Mouse (Mus musculus): ENCODE measurements around the gene Ccdc151. TPM values are rescaled to one million over a fixed set of nuclear protein-coding genes. Genes with fewer than 3 reads are reported as not detected.

Gene Ccdc151
- polyA plus RNA-seq, 1 experiment from 2014 or later, result 6.7 TPM

- Histone ChIP-seq H3K9me3 (no peaks in the 10 kb centered on the region), H3K4me3 (peak overlapping the region; percentile 53), H3K27ac (peak overlapping the region; percentile 53), H3K36me3 (peaks cover 6% of the 10 kb centered on the region; the same call in 1 of the 2 replicates), H3K4me1 (replicated peaks) (peaks cover 35% of the 10 kb centered on the region), H3K27me3 (ENCODE audit: insufficient read depth, poor library complexity, severe bottlenecking) (peaks cover 59% of the 10 kb centered on the region)
- WGBS, result 2% methylated on average over 34 of the region's 34 CpGs
- peak; percentile 74 for DNase-seq (ENCODE audit: low spot score)
Observed at GRCm38 (mm10) chr9:21962416-21963059, 39.9 kb downstream of the Ccdc151 start.

GRCm38 (mm10) chr9:21962010-21962409 lies 40.4 kb downstream of the Ccdc151 start:
- no peak for DNase-seq (ENCODE audit: low spot score)
- H3K9me3 ChIP-seq, result no peaks in the 10 kb centered on the region
- H3K27ac ChIP-seq, result peak overlapping the region; percentile 53; the same call in 1 of the 2 replicates
- H3K36me3 ChIP-seq, result peaks cover 9% of the 10 kb centered on the region; the same call in 1 of the 2 replicates
- under 1% methylated on average over 15 of the region's 15 CpGs for WGBS
- peaks cover 35% of the 10 kb centered on the region for H3K4me1 ChIP-seq (replicated peaks)
- H3K27me3 ChIP-seq (ENCODE audit: insufficient read depth, poor library complexity, severe bottlenecking), result peaks cover 59% of the 10 kb centered on the region
- peak overlapping the region; percentile 53 for H3K4me3 ChIP-seq

- peak; percentile 17 for DNase-seq (ENCODE audit: low spot score)
- H3K27me3 ChIP-seq (ENCODE audit: insufficient read depth, poor library complexity, severe bottlenecking), result peaks cover 59% of the 10 kb centered on the region
- H3K4me1 ChIP-seq (replicated peaks), result peaks cover 38% of the 10 kb centered on the region
- H3K9me3 ChIP-seq, result no peaks in the 10 kb centered on the region
- H3K27ac ChIP-seq, result no peak overlapping the region
- 2% methylated on average over 35 of the region's 35 CpGs for WGBS
- peak overlapping the region; percentile 53 for H3K4me3 ChIP-seq
- peaks cover 9% of the 10 kb centered on the region; the same call in 1 of the 2 replicates for H3K36me3 ChIP-seq
Observed at GRCm38 (mm10) chr9:21961366-21961980, 41.0 kb downstream of the Ccdc151 start.

DNA sequence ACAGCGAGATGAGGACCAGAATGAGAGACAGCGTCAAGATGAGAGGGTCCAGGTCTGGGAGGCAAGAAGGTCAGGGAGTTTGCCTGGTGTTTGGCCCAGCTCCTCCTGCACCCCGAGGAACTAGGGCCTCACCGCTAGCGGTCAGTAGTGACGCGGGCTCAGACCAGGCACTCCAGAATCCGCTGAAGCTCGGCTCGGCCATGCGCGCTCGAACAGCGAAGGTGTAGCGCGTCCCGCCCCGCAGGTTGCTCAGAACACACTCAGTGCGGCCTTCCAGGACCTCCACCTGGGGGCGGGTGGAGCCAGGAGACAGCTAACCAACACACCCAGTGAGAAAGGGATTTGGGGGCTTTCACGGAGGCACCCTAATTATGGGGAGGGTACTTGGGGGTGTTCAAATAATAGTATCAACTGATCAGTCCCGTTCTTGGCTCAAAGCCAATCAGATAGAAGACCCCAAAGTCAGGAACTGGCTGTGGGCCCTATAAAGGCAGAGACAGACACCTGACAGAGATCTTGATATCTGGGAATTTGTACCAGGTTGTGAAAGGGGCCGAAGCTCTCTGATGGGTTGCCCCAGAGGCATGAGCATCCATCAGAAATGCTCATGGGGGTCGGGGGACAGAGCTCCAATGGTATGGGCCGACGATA lies 41.8 kb downstream of the Ccdc151 start:
- H3K27ac ChIP-seq, result no peak overlapping the region
- WGBS, result 10% methylated on average over 26 of the region's 26 CpGs
- H3K27me3 ChIP-seq (ENCODE audit: insufficient read depth, poor library complexity, severe bottlenecking), result peaks cover 59% of the 10 kb centered on the region

GRCm38 (mm10) chr9:21960135-21960534 lies 42.3 kb downstream of the Ccdc151 start:
- Histone ChIP-seq H3K9me3 (no peaks in the 10 kb centered on the region), H3K4me1 (replicated peaks) (peaks cover 42% of the 10 kb centered on the region), H3K27ac (no peak overlapping the region), H3K4me3 (peak overlapping the region; percentile 53), H3K27me3 (ENCODE audit: insufficient read depth, poor library complexity, severe bottlenecking) (peaks cover 59% of the 10 kb centered on the region), H3K36me3 (peaks cover 9% of the 10 kb centered on the region; the same call in 1 of the 2 replicates)
- DNase-seq (ENCODE audit: low spot score), result no peak
- 53% methylated on average over 9 of the region's 9 CpGs for WGBS

More for the DNA sequence above, 41.8 kb downstream of the Ccdc151 start:
- DNase-seq (ENCODE audit: low spot score), result peak; percentile 27
- Histone ChIP-seq H3K9me3 (no peaks in the 10 kb centered on the region), H3K36me3 (peaks cover 9% of the 10 kb centered on the region; the same call in 1 of the 2 replicates), H3K4me1 (replicated peaks) (peaks cover 42% of the 10 kb centered on the region), H3K4me3 (peak overlapping the region; percentile 53)

GRCm38 (mm10) chr9:21959244-21959643 lies 43.2 kb downstream of the Ccdc151 start:
- Histone ChIP-seq H3K36me3 (peaks cover 9% of the 10 kb centered on the region; the same call in 1 of the 2 replicates), H3K27me3 (ENCODE audit: insufficient read depth, poor library complexity, severe bottlenecking) (peaks cover 58% of the 10 kb centered on the region), H3K4me1 (replicated peaks) (peaks cover 48% of the 10 kb centered on the region), H3K9me3 (no peaks in the 10 kb centered on the region), H3K27ac (no peak overlapping the region), H3K4me3 (peak overlapping the region; percentile 12; the same call in 1 of the 2 replicates)
- no peak for DNase-seq (ENCODE audit: low spot score)
- 90% methylated on average over 7 of the region's 7 CpGs for WGBS

- Histone ChIP-seq H3K9me3 (no peaks in the 10 kb centered on the region), H3K36me3 (peaks cover 9% of the 10 kb centered on the region; the same call in 1 of the 2 replicates), H3K27me3 (ENCODE audit: insufficient read depth, poor library complexity, severe bottlenecking) (peaks cover 51% of the 10 kb centered on the region), H3K4me3 (no peak overlapping the region), H3K27ac (no peak overlapping the region), H3K4me1 (replicated peaks) (peaks cover 49% of the 10 kb centered on the region)
- 86% methylated on average over 5 of the region's 5 CpGs for WGBS
- DNase-seq (ENCODE audit: low spot score), result no peak
Observed at GRCm38 (mm10) chr9:21958372-21958771, 44.1 kb downstream of the Ccdc151 start.

DNA sequence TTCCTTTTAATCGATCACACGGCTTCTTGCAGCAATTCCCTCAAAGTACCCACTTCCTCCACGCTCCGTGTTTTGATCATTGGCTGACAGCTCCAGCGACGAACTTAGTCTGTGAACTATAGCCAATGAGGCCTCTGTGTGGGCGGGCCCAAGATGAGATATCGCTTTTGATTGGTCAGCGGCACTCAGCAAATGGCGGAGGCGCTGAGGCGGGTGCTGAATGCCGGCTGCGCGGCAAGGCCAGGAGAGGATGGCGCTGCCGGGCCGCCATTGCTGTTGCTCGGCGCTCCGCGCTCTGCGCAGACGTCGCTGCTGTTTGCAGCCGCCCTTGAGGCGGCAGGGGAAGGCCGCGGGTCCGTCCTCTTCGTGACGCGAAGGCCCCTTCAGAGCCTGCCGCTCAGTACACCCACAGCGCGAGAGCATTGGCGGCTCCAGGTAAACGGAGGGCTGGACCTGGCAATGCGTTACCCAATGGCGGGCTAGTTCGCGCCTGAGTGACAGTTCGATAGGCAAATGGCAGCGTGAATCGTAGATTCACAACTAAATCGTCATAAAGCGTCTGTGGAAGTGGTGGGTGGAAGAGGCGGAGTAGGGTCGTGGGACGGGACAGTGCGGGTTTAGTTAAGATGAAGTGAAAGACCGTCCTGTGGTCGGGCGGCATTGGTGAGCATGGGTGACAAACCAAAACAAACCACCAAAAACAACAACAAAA lies 46.7 kb downstream of the Ccdc151 start, which contains the start of gene Swsap1:
Gene Swsap1, plus strand, starts transcription at position 186 of the 712 bp plus-strand sequence.
- Histone ChIP-seq H3K4me3 (peak within 1 kb of the TSS; percentile 76), H3K4me1 (replicated peaks) (peaks cover 26% of the 10 kb centered on the region), H3K27ac (peak within 1 kb of the TSS; percentile 97), H3K27me3 (ENCODE audit: insufficient read depth, poor library complexity, severe bottlenecking) (peaks cover 24% of the 10 kb centered on the region), H3K9me3 (no peaks in the 10 kb centered on the region; the same call in 1 of the 2 replicates), H3K36me3 (peaks cover 9% of the 10 kb centered on the region; the same call in 1 of the 2 replicates)
- DNase-seq (ENCODE audit: low spot score), result peak; percentile 99
- under 1% methylated on average over 54 of the region's 54 CpGs for WGBS

DNA sequence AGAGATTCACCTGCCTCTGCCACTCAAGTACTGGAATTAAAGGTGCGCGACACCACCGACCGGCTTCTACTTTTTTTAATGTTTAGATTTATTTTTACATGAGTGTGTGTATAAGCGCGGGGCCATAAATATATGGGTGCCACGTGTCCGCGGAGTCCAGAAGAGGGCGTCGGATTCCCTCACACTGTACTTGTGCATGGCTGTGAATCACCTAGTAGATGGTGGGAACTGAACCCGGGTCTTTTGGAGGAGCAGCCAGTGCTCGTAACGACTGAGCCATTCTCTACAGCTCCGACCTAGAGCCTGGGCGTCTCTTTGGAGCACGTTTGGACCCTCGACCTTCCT lies 47.2 kb downstream of the Ccdc151 start:
- Histone ChIP-seq H3K4me3 (peak overlapping the region; percentile 76), H3K36me3 (peaks cover 9% of the 10 kb centered on the region; the same call in 1 of the 2 replicates), H3K27me3 (ENCODE audit: insufficient read depth, poor library complexity, severe bottlenecking) (peaks cover 19% of the 10 kb centered on the region), H3K9me3 (no peaks in the 10 kb centered on the region; the same call in 1 of the 2 replicates), H3K4me1 (replicated peaks) (peaks cover 21% of the 10 kb centered on the region), H3K27ac (peak overlapping the region; percentile 97)
- DNase-seq (ENCODE audit: low spot score), result no peak
- 3% methylated on average over 18 of the region's 18 CpGs for WGBS

DNA sequence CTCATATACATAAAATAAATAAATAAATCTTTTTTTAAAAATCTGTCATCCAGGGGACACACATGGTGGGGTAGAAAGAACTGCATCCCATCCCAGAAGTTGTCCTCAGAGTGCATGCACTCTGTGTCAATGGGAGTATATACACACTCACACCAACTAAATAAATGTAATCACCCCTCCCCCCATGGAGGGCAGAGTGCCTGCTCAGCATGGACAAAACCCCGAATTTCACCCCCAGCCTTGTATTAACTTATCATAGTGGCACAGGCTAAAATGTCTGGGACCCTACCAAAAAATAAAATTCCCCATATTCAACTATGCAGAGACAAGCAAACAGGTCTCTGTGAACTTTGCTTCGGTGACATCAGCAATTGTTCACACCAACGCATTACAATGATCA lies 47.8 kb downstream of the Ccdc151 start:
- WGBS, result 86% methylated on average over 3 of the region's 3 CpGs

DNA sequence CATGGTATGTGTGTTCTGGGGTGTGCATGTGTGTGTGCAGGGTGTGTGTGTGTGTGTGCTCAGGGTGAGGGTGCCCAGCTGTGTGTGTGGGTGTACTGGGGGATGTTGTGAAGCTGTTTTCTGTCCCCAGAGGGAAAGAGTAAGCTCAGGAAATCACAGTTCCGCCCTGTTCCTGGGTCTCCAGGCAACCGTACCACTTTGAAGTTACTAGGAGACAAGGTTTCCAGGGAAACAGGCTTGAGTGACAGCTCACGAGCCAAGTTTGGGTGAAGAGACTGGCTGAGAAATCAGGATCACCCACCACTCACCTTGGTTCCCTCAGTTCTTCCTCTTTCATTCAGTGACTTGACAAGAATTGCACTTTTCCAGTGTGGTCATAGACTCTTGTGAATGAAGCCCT lies 48.8 kb downstream of the Ccdc151 start:
- H3K27ac ChIP-seq, result no peak overlapping the region
- no peaks in the 10 kb centered on the region; the same call in 1 of the 2 replicates for H3K9me3 ChIP-seq
- peaks cover 21% of the 10 kb centered on the region for H3K4me1 ChIP-seq (replicated peaks)
- 13% methylated on average over 3 of the region's 3 CpGs for WGBS
- peak; percentile 15 for DNase-seq (ENCODE audit: low spot score)
- H3K36me3 ChIP-seq, result peaks cover 9% of the 10 kb centered on the region; the same call in 1 of the 2 replicates
- no peak overlapping the region for H3K4me3 ChIP-seq
- H3K27me3 ChIP-seq (ENCODE audit: insufficient read depth, poor library complexity, severe bottlenecking), result peaks cover 10% of the 10 kb centered on the region

More for the DNA sequence above, 47.8 kb downstream of the Ccdc151 start:
- Histone ChIP-seq H3K27ac (no peak overlapping the region), H3K36me3 (peaks cover 9% of the 10 kb centered on the region; the same call in 1 of the 2 replicates), H3K9me3 (no peaks in the 10 kb centered on the region; the same call in 1 of the 2 replicates), H3K4me3 (peak overlapping the region; percentile 76), H3K4me1 (replicated peaks) (peaks cover 21% of the 10 kb centered on the region), H3K27me3 (ENCODE audit: insufficient read depth, poor library complexity, severe bottlenecking) (peaks cover 15% of the 10 kb centered on the region)
- no peak for DNase-seq (ENCODE audit: low spot score)

DNA sequence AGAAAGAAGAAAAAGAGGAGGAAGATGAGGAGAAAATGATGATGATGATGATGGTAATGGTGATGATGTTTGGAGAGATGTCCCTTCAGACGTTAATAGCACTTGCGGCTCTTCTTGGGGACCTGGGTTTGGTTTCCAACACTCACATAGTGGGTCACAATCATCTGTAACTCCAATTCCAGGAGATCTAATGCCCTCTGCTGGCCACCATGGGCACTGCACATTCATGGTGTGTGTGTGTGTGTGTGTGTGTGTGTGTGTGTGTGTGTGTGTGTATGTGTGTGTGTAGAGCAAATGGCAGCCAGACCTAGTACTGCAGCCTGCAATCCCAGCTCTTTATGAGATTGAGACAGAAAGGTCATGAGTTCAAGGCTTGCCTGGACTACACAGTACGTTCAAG lies 50.5 kb downstream of the Ccdc151 start:
- Histone ChIP-seq H3K27ac (no peak overlapping the region), H3K36me3 (no peaks in the 10 kb centered on the region), H3K9me3 (no peaks in the 10 kb centered on the region; the same call in 1 of the 2 replicates), H3K4me1 (replicated peaks) (peaks cover 30% of the 10 kb centered on the region), H3K4me3 (no peak overlapping the region), H3K27me3 (ENCODE audit: insufficient read depth, poor library complexity, severe bottlenecking) (peaks cover 23% of the 10 kb centered on the region)
- no peak for DNase-seq (ENCODE audit: low spot score)
- 78% methylated on average over 3 of the region's 3 CpGs for WGBS
